Mouse (Mus musculus): ENCODE results near the gene Chrnb1.

Gene Chrnb1

DNA sequence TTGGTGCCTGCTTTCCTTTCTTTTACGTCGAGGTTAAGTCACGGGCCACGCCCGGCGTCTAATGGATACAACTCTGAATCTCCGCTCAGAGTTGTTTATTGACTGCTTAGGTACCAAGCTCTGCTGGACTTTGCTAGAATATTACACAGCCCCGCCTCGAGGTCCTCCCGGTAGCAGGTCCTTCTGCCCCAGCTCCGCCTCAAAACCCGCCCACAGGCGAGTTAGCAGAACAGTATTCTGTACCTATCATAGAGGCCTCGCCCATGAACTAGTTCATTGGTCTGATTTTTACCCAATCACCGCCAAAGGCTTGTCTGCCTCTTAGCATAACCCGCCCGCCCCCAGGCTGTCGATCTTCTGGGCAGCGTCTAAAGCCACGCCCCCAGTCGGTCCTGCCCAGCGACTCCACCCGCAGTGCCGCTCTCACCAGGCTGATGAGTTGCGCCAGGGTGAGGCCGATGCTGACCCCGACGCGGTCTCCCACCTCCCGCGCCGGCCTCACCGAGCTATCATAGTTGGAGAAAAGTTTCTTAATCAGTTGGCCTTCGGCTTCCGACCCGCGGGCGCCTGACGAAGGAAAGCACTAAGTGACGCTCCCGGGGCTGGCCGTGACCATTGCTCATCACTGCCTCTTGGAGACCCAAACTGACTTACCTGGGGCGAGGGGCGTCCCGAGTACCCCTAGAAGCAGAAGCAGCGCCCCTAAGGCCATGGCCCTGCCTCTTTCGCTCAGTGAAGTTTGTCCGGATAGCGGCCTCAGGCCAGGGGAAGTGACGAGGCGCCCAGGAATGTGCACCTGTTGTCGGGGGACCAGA lies at the start of gene Chrnb1:
Chrnb1 (minus strand) TSS at position 776 of the 815 bp plus-strand sequence.
- peak; percentile 90 for DNase-seq (ENCODE audit: low spot score)

DNA sequence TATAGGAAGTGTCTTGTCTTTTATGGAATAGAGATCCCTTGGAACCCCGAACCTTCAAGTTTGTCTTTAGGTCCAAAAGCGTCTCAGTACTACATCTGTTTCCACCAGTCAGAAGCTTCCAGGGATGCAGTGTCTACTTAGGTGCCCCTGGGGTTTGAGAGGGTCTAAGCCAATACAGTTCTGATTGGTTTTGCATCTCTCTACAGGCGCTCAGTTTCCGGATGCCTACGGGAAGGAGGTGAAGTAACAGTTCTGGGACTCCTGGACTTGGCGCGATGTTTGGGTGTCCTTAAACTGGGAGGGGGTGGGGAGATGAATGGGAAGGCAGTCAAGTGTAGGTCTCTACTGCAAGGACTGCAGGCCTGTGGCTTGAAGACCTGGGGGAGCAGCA lies 43.0 kb upstream of the Chrnb1 start:
- DNase-seq (ENCODE audit: low spot score): no peak

DNA sequence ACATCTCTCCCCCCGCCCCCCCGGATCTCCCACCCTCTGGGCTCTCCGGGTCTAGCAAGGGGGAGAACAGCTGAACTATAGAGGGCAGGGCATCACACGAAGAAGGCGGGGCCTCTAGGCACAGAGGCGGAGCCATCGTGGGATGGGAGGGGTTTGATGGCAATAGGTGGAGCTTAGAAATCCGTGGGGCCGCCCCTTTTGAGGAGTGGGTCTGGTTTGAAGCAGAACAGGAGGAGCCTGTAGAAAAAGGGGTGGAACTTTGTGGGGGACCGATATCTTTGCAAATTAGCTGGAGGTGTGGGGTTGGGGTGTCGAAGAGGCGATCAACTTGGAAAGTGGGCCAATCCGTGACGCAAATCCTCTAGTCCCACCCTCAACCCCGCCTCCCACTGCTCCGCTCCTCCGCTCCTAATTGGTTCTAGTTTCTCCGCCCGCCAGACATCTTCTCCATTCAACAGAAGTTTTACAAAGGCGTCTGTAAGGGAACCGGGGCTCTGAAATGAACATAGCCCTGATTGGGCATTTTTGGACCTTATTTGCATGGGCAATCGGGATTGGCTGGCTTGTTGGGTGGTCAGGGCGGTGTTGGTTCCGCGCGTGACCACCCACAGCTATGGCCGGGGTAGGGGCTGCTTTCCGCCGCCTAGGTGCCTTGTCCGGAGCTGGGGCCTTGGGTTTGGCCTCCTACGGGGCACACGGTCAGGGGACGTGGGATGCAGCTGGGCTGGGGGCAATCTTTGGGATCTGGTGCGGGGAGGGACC lies 42.4 kb upstream of the Chrnb1 start, which contains the start of gene Tmem256:
Tmem256 (plus strand) TSS at position 563 of the 762 bp plus-strand sequence.
- peak; percentile 92 for DNase-seq (ENCODE audit: low spot score)

- no peak for DNase-seq (ENCODE audit: low spot score)
Observed at GRCm38 (mm10) chr11:69837604-69837951, 41.8 kb upstream of the Chrnb1 start, which contains the start of gene Nlgn2. Gene Nlgn2 (minus strand): TSS chr11:69837784.

GRCm38 (mm10) chr11:69836703-69837576 lies 41.2 kb upstream of the Chrnb1 start:
- peak; percentile 47 for DNase-seq (ENCODE audit: low spot score)

GRCm38 (mm10) chr11:69835966-69836335 lies 40.2 kb upstream of the Chrnb1 start:
- no peak for DNase-seq (ENCODE audit: low spot score)

GRCm38 (mm10) chr11:69835326-69835965 lies 39.7 kb upstream of the Chrnb1 start:
- DNase-seq (ENCODE audit: low spot score): no peak

DNA sequence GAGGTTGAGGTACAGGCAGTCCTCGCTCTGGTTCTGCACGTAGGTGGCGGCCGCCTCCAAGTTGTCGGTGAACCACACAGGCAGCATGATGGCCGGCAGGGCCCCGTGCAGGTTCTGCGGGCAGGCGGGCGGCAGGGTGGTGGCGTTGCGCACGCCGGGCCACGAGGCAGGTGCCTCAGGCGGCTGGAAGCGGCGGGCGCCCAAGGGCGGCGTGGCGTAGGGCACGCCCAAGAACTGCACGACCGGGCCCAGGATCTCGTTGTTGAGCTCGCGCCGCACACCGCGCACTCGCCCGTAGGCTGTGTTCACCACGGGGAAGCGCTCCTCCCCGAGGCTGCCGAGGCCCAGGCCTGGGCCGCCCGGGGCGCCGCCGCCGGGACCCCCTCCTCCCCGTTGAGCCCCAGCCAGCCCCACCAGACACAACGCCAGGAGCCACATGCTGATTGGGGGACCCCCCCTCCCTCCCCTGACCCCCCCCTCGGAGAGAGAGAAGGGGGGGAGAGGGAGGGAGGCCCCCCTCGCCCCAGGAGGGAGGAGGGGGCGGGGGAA lies 38.3 kb upstream of the Chrnb1 start:
- DNase-seq (ENCODE audit: low spot score): peak; percentile 59

DNA sequence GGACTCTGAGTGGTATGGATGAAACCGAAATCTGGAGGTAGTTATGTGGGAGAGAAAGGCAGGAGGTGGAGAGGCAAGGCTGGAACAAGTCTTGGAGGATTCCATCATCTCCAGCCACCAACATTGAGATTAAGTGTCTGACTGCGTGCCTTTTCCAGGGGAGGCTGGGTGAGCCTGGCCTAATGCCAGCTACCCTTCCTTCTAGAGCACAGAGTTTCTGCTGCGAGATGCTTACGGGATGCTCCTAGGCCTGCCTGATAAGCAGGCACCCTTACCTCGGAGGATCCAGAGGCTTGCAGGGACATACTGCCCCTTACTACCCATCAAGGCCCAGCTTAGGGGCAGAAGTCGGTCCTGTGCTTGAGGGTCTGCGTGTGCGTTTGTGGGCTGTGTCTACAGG lies 37.8 kb upstream of the Chrnb1 start:
- DNase-seq (ENCODE audit: low spot score): no peak

GRCm38 (mm10) chr11:69828832-69829231 lies 33.1 kb upstream of the Chrnb1 start:
- DNase-seq (ENCODE audit: low spot score): no peak

DNA sequence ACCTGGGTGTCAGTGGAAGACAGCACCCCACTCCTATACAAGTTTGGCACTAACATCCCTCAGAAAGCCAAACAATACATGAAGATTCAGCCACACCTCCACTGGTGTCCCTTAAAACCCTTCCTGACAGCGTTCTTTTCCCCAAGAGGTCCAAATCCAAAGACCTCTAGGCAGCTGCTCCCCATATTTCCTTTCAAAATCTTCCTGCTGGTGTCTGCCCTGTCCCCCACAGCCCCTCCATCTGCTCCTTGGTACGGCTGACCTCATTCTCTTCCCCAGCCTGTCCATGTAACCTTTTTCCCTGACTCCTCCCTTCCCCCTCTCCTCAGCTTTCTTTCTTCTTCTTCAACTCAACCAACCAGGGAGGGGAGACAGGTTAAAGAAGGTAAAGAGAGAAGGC lies 27.7 kb upstream of the Chrnb1 start:
- DNase-seq (ENCODE audit: low spot score): no peak

DNA sequence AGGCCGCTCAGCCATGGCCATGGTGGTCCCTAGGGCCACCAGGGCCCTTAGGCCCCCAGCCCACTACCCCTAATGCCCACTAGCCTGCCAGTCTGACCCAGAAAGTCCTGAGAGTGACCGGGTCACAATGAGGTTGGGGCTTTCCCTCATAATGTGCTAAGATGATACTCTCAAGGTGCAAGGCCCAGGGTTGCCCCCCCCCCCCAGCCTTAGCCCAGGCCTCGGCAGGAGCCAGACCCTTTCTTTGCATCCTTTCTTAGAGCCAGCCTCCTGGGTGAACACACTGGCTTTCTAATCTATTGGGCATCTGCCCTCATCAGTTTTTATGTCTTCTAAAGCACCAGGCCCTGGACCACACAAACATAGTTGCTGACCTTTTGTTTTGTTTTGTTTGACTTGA lies 26.3 kb upstream of the Chrnb1 start, which contains the start of gene Spem1:
Spem1 (minus strand) TSS at position 101 of the 400 bp plus-strand sequence.
- DNase-seq (ENCODE audit: low spot score): no peak

GRCm38 (mm10) chr11:69818871-69819270 lies 23.1 kb upstream of the Chrnb1 start:
- no peak for DNase-seq (ENCODE audit: low spot score)

DNA sequence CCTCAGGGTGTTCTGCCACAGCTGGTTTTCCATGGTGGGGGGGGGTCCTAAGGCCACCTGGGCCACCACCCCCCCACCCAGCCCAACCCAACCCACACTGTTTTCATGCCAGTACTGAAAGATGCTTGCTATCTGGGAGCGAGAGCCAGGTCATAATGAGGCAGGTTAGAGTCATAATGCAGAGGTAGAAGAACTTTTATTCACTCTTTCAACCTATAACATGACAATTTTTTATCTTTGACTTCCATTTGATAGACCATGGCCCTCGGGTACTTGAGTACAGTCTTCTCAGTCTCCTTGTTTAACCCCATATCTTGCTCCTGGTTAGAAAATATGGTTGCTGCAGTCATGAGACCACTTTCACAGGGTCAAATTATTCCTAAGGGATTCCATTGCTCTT lies 22.6 kb upstream of the Chrnb1 start, which contains the start of gene Spem2:
Spem2 (minus strand) TSS at position 101 of the 400 bp plus-strand sequence.
- DNase-seq (ENCODE audit: low spot score): no peak

GRCm38 (mm10) chr11:69816520-69816919 lies 20.8 kb upstream of the Chrnb1 start:
- no peak for DNase-seq (ENCODE audit: low spot score)

DNA sequence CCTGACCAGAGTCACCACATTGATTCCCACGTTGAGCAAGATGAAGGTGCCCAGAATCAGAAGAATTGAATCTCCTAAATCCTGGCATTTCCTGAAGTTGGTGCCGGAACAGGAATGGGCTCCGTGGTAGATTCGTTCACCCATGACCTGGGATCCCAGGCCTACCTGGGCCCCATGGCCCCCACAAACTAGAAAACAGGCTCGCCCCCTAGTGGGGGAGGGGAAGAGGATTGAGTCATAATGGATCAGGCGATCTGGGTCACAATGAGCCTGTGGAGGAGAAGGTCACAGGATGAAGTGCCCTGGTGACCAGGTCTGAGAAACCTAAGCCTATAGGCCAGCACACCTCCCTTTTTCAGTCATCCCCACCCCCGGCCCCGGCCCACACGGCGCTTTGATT lies 19.4 kb upstream of the Chrnb1 start, which contains the start of gene Gm39566:
Gm39566 (minus strand) TSS at position 144 of the 400 bp plus-strand sequence.
- DNase-seq (ENCODE audit: low spot score): no peak

DNA sequence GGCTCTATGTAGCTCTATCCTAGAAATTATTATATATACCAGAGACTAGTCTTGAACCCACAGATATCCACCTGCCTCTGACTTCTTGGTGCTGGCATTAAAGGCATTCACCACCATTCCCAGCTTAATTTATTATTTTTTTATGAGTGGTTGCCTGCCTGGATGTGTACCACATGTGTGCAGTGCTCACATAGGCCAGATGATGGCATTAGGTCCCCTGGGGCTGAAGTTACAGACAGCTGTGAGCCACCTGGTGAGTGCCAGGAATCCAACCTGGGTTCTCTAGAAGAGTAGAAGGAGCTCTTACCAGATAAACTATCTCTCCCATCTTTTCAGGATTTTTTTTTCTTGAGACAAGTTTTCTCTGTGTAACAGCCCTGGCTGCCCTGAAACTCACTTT lies 14.5 kb upstream of the Chrnb1 start:
- no peak for DNase-seq (ENCODE audit: low spot score)

DNA sequence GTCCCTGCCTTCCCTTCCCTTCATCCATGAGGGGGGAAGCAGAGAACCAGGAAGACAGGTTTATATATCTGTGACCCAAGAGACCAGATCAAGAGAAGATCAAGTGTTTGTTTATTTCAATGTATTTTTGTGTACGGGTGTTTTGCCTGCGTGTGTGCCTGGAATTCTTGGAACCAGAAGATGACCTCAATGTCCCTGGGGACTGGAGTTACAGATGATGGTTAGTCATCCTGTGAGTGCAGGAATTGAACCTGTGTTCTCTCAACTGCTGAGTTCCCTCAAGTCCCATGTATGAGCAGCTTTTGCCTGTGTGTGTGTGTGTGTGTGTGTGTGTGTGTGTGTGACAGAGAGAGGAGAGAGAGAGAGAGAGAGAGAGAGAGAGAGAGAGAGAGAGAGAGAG lies 11.9 kb upstream of the Chrnb1 start:
- DNase-seq (ENCODE audit: low spot score): no peak

- no peak for DNase-seq (ENCODE audit: low spot score)
Observed at GRCm38 (mm10) chr11:69806378-69806777, 10.6 kb upstream of the Chrnb1 start.

DNA sequence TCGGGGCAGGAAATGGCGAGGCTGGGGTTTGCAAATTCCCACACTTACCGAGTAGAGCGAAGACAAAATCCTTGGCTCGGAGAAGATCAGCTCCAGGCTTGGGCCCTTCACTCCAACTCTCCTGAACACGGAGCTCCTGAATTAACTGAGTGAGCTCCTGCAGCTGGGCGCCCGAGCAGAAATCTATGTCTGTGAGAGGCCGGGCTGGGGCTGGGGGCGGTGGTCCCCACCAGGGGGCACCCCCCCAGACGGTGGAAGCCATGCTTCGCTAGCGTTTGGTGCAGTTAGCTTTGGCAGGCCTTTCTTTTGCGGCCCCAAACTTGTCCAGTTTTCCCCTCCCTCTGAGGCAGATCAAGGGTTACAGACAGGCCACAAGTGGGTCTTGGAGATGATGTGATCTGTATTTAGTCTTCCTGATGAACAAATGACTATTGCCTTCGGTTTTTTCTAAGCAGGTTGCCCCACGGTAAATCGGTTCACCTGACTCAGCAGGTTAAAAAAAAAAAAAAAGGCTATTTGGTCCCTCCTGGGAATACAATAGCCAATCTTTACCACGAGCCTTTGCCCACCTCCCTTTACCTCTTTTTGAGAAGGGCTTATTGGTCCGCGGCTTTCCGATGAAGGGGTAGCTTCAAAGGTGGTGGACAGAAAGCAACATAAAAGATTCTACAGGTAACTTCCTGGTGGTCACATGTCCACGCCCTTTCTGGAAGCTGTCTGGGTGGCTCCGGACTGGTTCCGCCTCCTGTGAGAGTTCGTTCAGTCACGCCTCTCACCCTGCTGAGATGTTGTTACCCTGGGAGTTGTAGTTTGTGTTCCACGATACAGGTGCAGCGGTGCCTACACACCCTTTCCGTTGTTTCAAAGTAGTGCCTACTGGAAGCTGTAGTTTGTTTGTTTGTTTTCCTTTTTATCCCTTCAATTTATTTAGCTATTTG lies 9.5 kb upstream of the Chrnb1 start, which contains the start of gene Tmem102:
Tmem102 (minus strand) TSS at position 653 of the 938 bp plus-strand sequence.
- no peak for DNase-seq (ENCODE audit: low spot score)

Measured in ovary, postnatal 36 days (tissue).